Mouse (Mus musculus) erythroblast, embryonic 14.5 days (primary cell): ENCODE measurements around the gene Mtch2. TPM values are rescaled to one million over a fixed set of nuclear protein-coding genes. Genes with fewer than 3 reads are reported as not detected.

Experiments
- H3K27me3 ChIP-seq: 2 replicates; pipeline ENCODE4 v1.6.1; 2012; ENCODE audit warnings: inconsistent platforms; ENCODE audit not compliant: control insufficient read depth
- H3K36me3 ChIP-seq: 2 replicates; pipeline ENCODE4 v1.6.1; 2012; ENCODE audit warnings: mild to moderate bottlenecking, inconsistent platforms; ENCODE audit not compliant: control insufficient read depth
- H3K4me1 ChIP-seq: 2 replicates; pipeline ENCODE4 v1.6.1; 2012; ENCODE audit warnings: inconsistent platforms; ENCODE audit not compliant: control insufficient read depth
- H3K4me3 ChIP-seq: replicated peaks from 2 replicates; pipeline ENCODE3; 2012; ENCODE audit warnings: moderate library complexity, mild to moderate bottlenecking, inconsistent platforms
- H3K9me3 ChIP-seq: 2 replicates; pipeline ENCODE4 v1.6.1; 2012; ENCODE audit warnings: low read length, inconsistent platforms, mixed read lengths; ENCODE audit not compliant: control insufficient read depth
- GATA1 ChIP-seq: IDR thresholded peaks from 2 replicates; pipeline ENCODE4 v1.6.1; 2012; ENCODE audit warnings: low read length, inconsistent platforms, mixed read lengths
- TAL1 ChIP-seq: IDR thresholded peaks from 3 replicates; pipeline ENCODE4 v1.6.1; 2012; ENCODE audit warnings: low read length, inconsistent platforms, mixed read lengths
- polyA plus RNA-seq: library from polyadenylated mRNA; stranded (reverse); fragments of >175 nt; gene quantifications from 2 replicates; pipeline ENCODE4 v1.2.3, GENCODE M21; 2012

The Mtch2 gene
- polyA plus RNA-seq, 1 experiment = 1.8 TPM

DNA sequence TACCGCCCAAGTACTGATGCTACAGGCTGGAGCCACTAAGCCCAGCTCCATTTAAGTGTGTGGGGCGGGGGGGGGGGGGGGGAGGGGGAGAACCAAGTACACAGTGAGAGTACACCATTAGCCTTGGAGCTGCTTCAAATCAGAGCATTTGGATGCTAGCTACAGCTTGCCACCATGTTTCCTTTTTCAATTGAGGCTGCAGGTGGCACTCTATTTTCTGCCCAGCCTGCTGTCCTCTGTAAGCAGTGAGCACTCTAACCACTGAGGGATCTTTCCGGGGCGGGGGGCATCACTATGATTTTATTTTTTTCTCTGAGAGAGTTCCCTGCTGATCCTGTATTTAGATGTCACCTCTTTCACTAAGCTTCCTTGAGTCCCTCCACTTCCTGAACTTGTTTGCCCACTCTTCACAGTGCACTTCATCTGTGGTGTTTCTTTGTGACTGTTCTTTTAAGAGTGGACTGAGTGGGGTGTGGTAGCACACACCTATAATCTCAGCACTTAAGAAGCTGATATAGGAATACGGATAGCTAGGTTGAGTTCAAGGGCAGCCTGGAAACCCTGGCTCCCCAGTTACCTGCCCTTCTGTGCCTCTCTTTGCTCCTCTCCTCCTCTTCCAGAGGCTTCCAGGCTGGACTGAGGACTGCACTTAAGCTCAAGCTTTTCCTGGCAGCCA lies 30.8 kb downstream of the Mtch2 start:
- Histone ChIP-seq H3K27me3 (peaks cover 37% of the 10 kb centered on the region), H3K36me3 (no peaks in the 10 kb centered on the region), H3K9me3 (no peaks in the 10 kb centered on the region), H3K4me1 (peaks cover 25% of the 10 kb centered on the region), H3K4me3 (no peak overlapping the region)
- TF ChIP-seq GATA1 = no peak
- TF ChIP-seq TAL1 = no peak

DNA sequence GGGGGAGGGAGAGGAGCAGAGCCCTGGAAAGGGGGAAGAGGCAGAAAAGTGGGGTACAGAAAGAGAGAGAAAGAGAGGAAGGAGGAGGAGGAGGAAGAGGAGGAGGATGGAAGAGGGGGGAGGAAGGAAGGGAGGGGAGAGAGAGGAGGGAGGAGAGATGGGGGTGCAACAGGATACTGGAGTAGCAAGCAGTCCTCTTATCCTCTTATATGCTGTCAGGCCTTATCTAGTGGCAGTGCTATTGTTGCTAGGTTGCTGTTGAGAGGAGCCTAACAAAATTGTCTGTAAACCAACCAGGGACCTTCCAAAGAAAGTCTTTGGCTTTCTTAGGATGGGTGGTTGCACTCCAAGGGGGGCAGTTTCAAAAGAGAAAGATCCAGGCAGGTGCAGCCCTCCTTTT lies 32.5 kb downstream of the Mtch2 start:
- H3K9me3 ChIP-seq = peaks cover 13% of the 10 kb centered on the region
- peaks cover 25% of the 10 kb centered on the region for H3K4me1 ChIP-seq
- TF ChIP-seq TAL1 (no peak), GATA1 (no peak)
- peaks cover 53% of the 10 kb centered on the region for H3K27me3 ChIP-seq
- no peaks in the 10 kb centered on the region for H3K36me3 ChIP-seq
- H3K4me3 ChIP-seq = no peak overlapping the region

DNA sequence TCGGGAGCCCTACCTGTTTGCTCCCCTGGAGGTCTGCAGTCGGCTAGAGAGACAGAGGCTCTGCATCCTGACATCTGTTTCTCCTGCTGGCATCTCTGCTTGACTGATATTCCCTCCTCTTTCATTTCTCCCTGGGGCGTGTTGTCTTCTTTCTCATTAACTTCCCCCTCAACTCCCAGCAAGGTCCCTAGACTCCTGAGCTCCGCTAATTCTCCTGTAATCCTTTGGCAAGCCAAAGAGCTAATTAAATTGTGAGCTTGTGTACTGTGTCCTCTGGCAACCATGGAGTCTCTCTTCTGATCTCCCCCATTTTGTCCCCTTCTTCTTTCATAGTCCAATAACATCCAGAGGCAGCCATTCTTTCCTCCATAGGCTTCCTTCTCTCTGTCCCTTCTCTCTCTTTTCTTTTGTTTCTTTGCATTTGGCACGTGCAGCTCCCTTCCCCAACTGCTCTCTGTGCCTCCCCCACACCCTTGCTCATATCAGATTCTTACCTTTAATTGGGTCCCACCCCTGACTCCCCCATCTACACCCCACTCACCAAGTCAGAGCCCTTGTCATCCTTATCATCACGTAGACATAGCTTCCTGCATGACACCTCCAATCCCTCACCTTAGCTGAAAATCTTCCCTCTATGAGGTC lies 33.3 kb downstream of the Mtch2 start:
- Histone ChIP-seq H3K9me3 (peaks cover 21% of the 10 kb centered on the region), H3K4me1 (peaks cover 24% of the 10 kb centered on the region), H3K27me3 (peaks cover 61% of the 10 kb centered on the region), H3K36me3 (no peaks in the 10 kb centered on the region), H3K4me3 (no peak overlapping the region)
- TF ChIP-seq GATA1 (no peak), TAL1 (no peak)

DNA sequence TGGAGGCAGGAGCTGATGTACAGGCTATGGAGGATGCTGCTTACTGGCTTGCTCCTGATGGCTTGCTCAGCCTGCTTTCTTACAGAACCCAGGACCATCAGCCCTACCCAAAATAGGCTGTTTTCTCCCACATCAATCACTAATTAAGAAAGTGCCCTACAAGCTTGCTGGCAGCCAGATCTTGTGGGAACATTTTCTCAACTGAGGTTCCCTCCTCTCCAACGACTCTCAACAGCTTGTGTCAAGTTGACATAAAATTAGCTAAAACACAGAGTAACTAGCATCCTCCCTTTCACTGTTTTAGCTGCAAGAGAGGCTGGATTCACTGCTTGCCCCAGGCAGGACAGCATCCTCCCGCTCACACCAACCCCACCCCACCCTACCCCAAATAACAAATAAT lies 34.9 kb downstream of the Mtch2 start:
- TF ChIP-seq GATA1 = no peak
- TF ChIP-seq TAL1 = no peak
- Histone ChIP-seq H3K4me3 (no peak overlapping the region), H3K4me1 (peaks cover 29% of the 10 kb centered on the region), H3K27me3 (peaks cover 76% of the 10 kb centered on the region), H3K9me3 (peaks cover 32% of the 10 kb centered on the region), H3K36me3 (no peaks in the 10 kb centered on the region)

DNA sequence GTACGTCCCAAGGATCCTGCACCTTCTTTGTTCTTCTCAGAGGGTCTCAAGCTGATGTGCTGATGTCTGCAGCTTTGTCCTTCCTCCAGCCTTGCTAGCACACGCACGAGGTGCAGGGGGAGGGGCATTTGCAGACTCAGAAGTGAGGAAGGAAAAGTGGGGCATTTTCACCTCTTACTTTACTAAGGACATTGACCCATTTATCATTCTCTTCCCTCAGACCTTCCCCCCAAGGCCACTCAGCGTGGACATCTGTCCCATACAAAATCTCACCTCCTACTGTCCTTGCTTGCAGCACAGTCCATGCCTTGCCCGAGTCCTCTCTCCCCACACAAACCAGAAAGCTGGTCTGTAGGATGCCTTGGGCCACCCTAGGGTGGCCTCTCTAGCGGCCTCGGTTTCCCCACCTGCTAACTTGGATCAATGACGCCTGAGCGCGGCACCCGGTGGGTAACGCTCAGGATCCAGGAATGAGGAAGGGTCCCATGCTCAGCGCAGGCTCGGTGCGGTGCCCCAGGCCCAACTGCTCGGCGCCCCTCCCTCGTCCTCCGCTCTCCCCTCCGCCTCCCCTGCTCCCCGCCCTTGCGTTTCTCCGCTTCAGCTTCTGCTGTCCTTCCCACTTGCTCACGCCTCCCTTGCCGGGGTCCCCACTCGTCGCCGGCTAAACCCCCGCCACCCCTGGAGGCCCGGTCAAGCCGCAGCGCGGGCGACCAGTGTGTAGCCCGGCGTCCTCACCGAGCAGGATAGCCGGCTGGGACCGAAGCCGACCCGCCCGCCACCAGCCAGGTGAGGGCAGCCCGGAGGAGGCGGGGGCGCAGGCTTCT lies 38.5 kb downstream of the Mtch2 start, which contains the start of gene C1qtnf4:
C1qtnf4 (plus strand) TSS at position 643 of the 824 bp plus-strand sequence.
- H3K4me3 ChIP-seq = no peak within 1 kb of the TSS
- TF ChIP-seq TAL1 (no peak), GATA1 (no peak)
- peaks cover 93% of the 10 kb centered on the region for H3K27me3 ChIP-seq

DNA sequence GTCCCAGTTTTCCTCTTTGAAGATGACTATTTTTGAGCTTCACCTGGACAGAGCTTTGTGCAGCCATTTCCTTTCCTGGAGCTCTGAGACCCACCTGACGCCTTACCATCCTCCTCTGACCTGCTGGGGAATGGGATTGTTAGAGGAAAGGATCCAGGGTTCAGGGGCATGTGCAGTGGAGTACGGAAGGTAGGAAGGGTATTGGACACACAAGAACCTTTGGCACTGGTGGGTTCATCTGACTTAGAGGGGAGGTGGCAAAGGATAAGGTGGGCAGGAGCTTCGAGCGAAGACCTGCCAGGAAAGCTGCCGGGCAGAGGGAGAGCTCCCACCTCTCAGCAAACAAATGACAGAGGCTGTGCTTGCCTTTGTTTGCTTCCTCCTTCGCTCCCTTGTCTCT lies 39.5 kb downstream of the Mtch2 start:
- H3K36me3 ChIP-seq = no peaks in the 10 kb centered on the region; the same call in 1 of the 2 replicates
- H3K4me3 ChIP-seq = no peak overlapping the region
- H3K9me3 ChIP-seq = peaks cover 37% of the 10 kb centered on the region
- TF ChIP-seq TAL1 (no peak), GATA1 (no peak)
- H3K27me3 ChIP-seq = peaks cover 88% of the 10 kb centered on the region
- H3K4me1 ChIP-seq = peaks cover 39% of the 10 kb centered on the region

More for the DNA sequence above, 38.5 kb downstream of the Mtch2 start, which contains the start of gene C1qtnf4:
- Histone ChIP-seq H3K36me3 (no peaks in the 10 kb centered on the region), H3K4me1 (peaks cover 34% of the 10 kb centered on the region), H3K9me3 (peaks cover 37% of the 10 kb centered on the region)

DNA sequence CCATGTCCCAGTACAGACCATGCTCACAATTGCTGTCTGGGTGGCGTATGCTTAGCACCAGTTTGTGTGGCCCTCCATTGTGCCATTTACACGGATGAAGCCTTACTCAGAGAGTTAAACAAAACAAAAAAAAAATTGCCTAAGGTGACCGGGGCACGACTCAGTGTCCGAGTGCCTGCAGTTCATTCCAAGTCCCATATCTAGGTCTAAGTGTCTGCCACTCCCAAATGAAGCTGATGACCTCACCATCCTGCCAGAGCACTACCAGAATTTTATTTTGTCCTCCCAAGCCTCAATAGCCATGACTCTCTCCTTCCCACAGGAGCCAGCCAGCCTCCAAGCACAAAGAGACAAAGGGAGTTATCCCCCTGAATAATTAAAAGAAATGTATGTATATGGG lies 40.7 kb downstream of the Mtch2 start:
- TF ChIP-seq TAL1 (no peak), GATA1 (no peak)
- H3K4me1 ChIP-seq = peaks cover 51% of the 10 kb centered on the region
- H3K4me3 ChIP-seq = no peak overlapping the region
- peaks cover 81% of the 10 kb centered on the region for H3K27me3 ChIP-seq
- H3K36me3 ChIP-seq = peaks cover 11% of the 10 kb centered on the region
- H3K9me3 ChIP-seq = peaks cover 39% of the 10 kb centered on the region

DNA sequence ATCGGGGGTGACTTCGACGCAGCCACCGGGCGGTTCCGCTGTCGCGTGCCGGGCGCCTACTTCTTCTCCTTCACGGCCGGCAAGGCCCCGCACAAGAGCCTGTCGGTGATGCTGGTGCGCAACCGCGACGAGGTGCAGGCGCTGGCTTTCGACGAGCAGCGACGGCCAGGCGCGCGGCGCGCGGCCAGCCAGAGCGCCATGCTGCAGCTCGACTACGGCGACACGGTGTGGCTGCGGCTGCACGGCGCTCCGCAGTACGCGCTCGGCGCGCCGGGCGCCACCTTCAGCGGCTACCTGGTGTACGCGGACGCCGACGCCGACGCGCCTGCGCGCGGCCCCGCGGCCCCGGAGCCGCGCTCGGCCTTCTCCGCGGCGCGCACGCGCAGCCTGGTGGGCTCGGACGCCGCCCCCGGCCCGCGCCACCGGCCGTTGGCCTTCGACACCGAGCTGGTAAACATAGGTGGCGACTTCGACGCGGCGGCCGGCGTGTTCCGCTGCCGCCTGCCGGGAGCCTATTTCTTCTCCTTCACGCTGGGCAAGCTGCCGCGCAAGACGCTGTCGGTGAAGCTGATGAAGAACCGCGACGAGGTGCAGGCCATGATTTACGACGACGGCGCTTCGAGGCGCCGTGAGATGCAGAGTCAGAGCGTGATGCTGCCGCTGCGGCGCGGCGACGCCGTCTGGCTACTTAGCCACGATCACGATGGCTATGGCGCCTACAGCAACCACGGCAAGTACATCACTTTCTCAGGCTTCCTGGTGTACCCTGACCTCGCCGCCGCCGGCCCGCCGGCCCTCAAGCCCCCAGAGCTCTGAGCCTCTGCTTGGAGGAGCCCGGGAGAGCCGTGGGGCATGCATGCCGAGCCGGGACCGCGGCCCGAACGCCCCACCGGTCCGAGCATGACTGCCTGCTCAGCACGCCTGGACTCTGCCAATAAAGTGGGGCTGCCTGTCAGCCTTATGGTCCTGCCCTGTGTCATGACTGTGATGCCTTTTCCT lies 42.9 kb downstream of the Mtch2 start:
- Histone ChIP-seq H3K9me3 (peaks cover 22% of the 10 kb centered on the region), H3K4me3 (peak overlapping the region; percentile 74), H3K27me3 (peaks cover 60% of the 10 kb centered on the region), H3K36me3 (peaks cover 30% of the 10 kb centered on the region), H3K4me1 (peaks cover 72% of the 10 kb centered on the region)
- TF ChIP-seq TAL1 = no peak
- TF ChIP-seq GATA1 = no peak
